Mouse (Mus musculus): ENCODE measurements at regions not wholly inside any gene's neighbourhood (a gene's known extent, or its start where the extent isn't known, plus 50 kb on each side); places are given as distances from the start of the nearest gene placed in this dataset.

- no peak for TF ChIP-seq POLR2A (IDR thresholded peaks at IDR 0.05; ENCODE audit: borderline replicate concordance, extremely low read depth, low read depth, low read length)
- no peak for TF ChIP-seq CTCF (IDR thresholded peaks at IDR 0.05; ENCODE audit: insufficient read depth, low read length)
Measured at GRCm38 (mm10) chr5:149343610-149344527, 67.7 kb upstream of the Medag start.

Data from lung, adult 2 months (tissue).